Mouse (Mus musculus): ENCODE results near the gene Hils1.

DNA sequence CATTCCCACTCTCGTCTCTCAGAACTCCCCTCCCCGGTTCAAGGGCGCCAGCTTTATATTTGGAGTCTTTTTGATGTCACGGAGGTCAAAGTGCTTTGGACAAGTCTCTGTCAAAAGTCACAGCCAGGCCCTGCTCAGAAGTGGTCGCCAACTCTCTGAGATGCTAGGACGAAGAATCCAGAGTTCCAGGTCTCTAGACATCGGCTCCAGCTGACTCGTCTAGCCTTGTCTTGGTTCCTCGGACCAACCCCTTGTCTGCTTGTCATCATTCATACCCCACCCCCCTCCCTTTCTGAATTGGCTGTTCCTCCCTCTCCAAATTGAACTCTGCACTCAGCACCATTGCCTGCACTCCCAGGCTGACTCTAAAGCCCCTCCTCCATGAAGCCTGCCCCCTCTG, 37.8 kb upstream of the Hils1 start:
- TF ChIP-seq POLR2A (IDR thresholded peaks at IDR 0.05; ENCODE audit: low read depth, low read length) (peak; percentile 54), CTCF (IDR thresholded peaks at IDR 0.05; ENCODE audit: borderline replicate concordance, insufficient read depth, low read length) (no peak)
